ENCODE assay signal across 10 mouse cellular contexts in the genomic region with DNA sequence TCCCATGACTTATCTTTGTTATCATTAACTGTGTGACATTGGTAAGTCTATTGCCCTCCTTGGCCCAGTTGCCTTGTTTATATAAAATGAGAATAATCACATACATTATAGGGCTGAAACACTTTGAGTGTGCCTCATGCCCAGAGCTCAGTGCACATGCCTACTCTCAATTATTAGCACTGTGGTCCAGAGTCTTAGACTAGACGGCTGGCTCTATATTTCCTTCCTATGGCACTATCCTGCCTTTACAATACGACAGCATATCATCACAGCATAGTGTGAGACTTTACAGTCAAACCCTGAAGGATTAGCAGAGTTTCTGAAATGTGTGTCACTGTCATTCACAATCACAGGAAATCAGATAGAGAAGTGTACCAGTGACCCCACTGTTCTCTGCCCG. TPM values are rescaled to one million over a fixed set of nuclear protein-coding genes. Genes with fewer than 3 reads are reported as not detected.
DNase-seq lines count a peak whose midpoint lies in the region; ATAC-seq lines count a peak whose summit lies in the region.
"Had no signal": no experiment of that assay in that cellular context is flagged by ENCODE, and none has a peak within 500 bp of the region (broad histone marks: within the 10 kb centered on the region; RNA-seq: fewer than 3 reads in every experiment).

No protein-coding gene starts in this region.

- ATAC-seq in neural tube, embryonic 11.5 days (ENCODE audit: insufficient read depth, low FRiP score, low TSS enrichment) = no peak
- no peak for ATAC-seq in liver, embryonic 13.5 days (ENCODE audit: low read depth)
- ATAC-seq: Patski had no signal

- no peaks in the 10 kb centered on the region for H3K36me3 ChIP-seq in neural tube, embryonic 11.5 days (ENCODE audit: control insufficient read depth, insufficient read depth, low read length)
- no peaks in the 10 kb centered on the region for H3K36me3 ChIP-seq in liver, embryonic 13.5 days

- no peaks in the 10 kb centered on the region for H3K9me3 ChIP-seq in neural tube, embryonic 11.5 days (ENCODE audit: control insufficient read depth, low read length)
- no peaks in the 10 kb centered on the region for H3K9me3 ChIP-seq in liver, embryonic 13.5 days (replicated peaks)

- H3K27ac ChIP-seq in neural tube, embryonic 11.5 days (ENCODE audit: low read depth, low read length) = no peak overlapping the region
- H3K27ac ChIP-seq in liver, embryonic 13.5 days = no peak overlapping the region

- peak; percentile 78 for DNase-seq in heart, adult 11 months
- DNase-seq in heart, postnatal 4 days = no peak
- no peak for DNase-seq in neural tube, embryonic 11.5 days (ENCODE audit: low spot score)
- DNase-seq in neural tube, embryonic 10.5 days (ENCODE audit: extremely low spot score, low spot score) = no peak
- DNase-seq in liver, embryonic 13.5 days = no peak
- DNase-seq in cerebellum, adult 9-10 months = no peak
- no peak for DNase-seq in right cerebral cortex, postnatal 36 days (ENCODE audit: low spot score in 2 of 2)
- DNase-seq in cerebellum, adult 11 months = no peak
- DNase-seq: thymus, postnatal 36 days had no signal

- WGBS in neural tube, embryonic 11.5 days = 22% methylated on average over 3 of the region's 3 CpGs
- WGBS in liver, embryonic 13.5 days (ENCODE audit: insufficient replicate concordance) = 10% methylated on average over 3 of the region's 3 CpGs

- H3K27me3 ChIP-seq in neural tube, embryonic 11.5 days (ENCODE audit: control insufficient read depth, insufficient read depth, low read length) = peaks cover 24% of the 10 kb centered on the region
- no peaks in the 10 kb centered on the region for H3K27me3 ChIP-seq in liver, embryonic 13.5 days
- H3K27me3 ChIP-seq: Patski had no signal

- H3K4me1 ChIP-seq in neural tube, embryonic 11.5 days (ENCODE audit: control insufficient read depth, insufficient read depth, low read length) = peaks cover 15% of the 10 kb centered on the region; the same call in 1 of the 2 replicates
- no peaks in the 10 kb centered on the region for H3K4me1 ChIP-seq in liver, embryonic 13.5 days (replicated peaks)

- peak overlapping the region; percentile 34; the same call in 1 of the 2 replicates for H3K4me2 ChIP-seq in neural tube, embryonic 11.5 days (ENCODE audit: low read depth)
- 0 out of 2 replicates have a peak overlapping the region, but pooled peaks have one; percentile 19 for H3K4me2 ChIP-seq in liver, embryonic 13.5 days

- no peak overlapping the region for H3K4me3 ChIP-seq in neural tube, embryonic 11.5 days (ENCODE audit: low read depth, low read length)
- H3K4me3 ChIP-seq in liver, embryonic 13.5 days (replicated peaks) = no peak overlapping the region

- H3K9ac ChIP-seq in neural tube, embryonic 11.5 days (ENCODE audit: low read length) = no peak overlapping the region
- H3K9ac ChIP-seq in liver, embryonic 13.5 days = no peak overlapping the region

RNA-seq across cellular contexts. Expression of a gene that starts 48.4 kb away (rescaled TPM):
- under 1 TPM; 0.31 to 0.36 TPM for total RNA-seq in heart, postnatal 4 days (2021)
- polyA plus RNA-seq in neural tube, embryonic 11.5 days (2014; fragmentation: Nextera tagmentation; extraction: Ambion mirVana) = 0.49 and 0.62 TPM in 2 replicates
- polyA plus RNA-seq in liver, embryonic 13.5 days (2015; fragmentation: Nextera tagmentation; extraction: Ambion mirVana) = 0.06 and 0.12 TPM in 2 replicates
- polyA plus RNA-seq: Patski had no signal
